In genomic region chr17:47454675-47455074, GRCm38 (mm10) we compare ENCODE assay signal across 10 mouse cellular contexts. TPM values are rescaled to one million over a fixed set of nuclear protein-coding genes. Genes with fewer than 3 reads are reported as not detected.
DNase-seq lines count a peak whose midpoint lies in the region; ATAC-seq lines count a peak whose summit lies in the region.
"Had no signal": no experiment of that assay in that cellular context is flagged by ENCODE, and none has a peak within 500 bp of the region (broad histone marks: within the 10 kb centered on the region; RNA-seq: fewer than 3 reads in every experiment).

No protein-coding gene starts in this region.

- peak; percentile 93 for ATAC-seq in common myeloid progenitor, adult 5-6 weeks (replicated peaks; ENCODE audit: low read depth, poor library complexity, severe bottlenecking)

- peak; percentile 26 for DNase-seq in lung, postnatal 10 days
- no peak for DNase-seq in lung, postnatal 36 days
- DNase-seq in kidney, postnatal 25 days = peak; percentile 68 to 70
- DNase-seq in spleen, postnatal 4 days (ENCODE audit: low spot score in 2 of 2) = peak; percentile 65 to 81
- no peak for DNase-seq in gastrocnemius, postnatal 10 days
- no peak for DNase-seq in urinary bladder, postnatal 25 days (ENCODE audit: low spot score)
- DNase-seq: cerebellum, adult 11-12 months; left cerebral cortex, postnatal 4 days had no signal

RNA-seq across cellular contexts. Expression of gene 1700001C19Rik, which starts 17.5 kb away (rescaled TPM):
- 1.2 TPM in 1 of 2 replicates, not detected in the other for total RNA-seq in common myeloid progenitor, adult 5-6 weeks (2017)
- total RNA-seq in gastrocnemius, postnatal 10 days (2021) = not detected
- total RNA-seq: heart, postnatal 25 days; left cerebral cortex, postnatal 4 days had no signal

RNA-seq across cellular contexts. Expression of gene AI661453, which starts 18.3 kb away (rescaled TPM):
- total RNA-seq in common myeloid progenitor, adult 5-6 weeks (2017) = 0.39 and 0.87 TPM in 2 replicates
- under 1 TPM; 0.47 to 0.50 TPM for total RNA-seq in gastrocnemius, postnatal 10 days (2021)

RNA-seq across cellular contexts. Expression of gene Taf8, which starts 47.4 kb away (rescaled TPM):
- total RNA-seq in common myeloid progenitor, adult 5-6 weeks (2017) = 45.2 and 64.5 TPM in 2 replicates
- 10 to 100 TPM in 1 of 2 experiments, 1 to 10 TPM in 1; 9.8 to 10.2 TPM for total RNA-seq in gastrocnemius, postnatal 10 days (2021)

RNA-seq across cellular contexts. Expression of gene Ccnd3, which starts 50.2 kb away (rescaled TPM):
- 45.1 and 61.9 TPM in 2 replicates for total RNA-seq in common myeloid progenitor, adult 5-6 weeks (2017)
- 100 to 1,000 TPM in 1 of 2 experiments, 10 to 100 TPM in 1; 95.5 to 120 TPM for total RNA-seq in gastrocnemius, postnatal 10 days (2021)

RNA-seq across cellular contexts. Expression of gene Guca1a, which starts 54.3 kb away (rescaled TPM):
- 1.4 TPM in 1 of 2 replicates, not detected in the other for total RNA-seq in common myeloid progenitor, adult 5-6 weeks (2017)
- total RNA-seq in gastrocnemius, postnatal 10 days (2021) = 1 to 10 TPM in 1 of 2 experiments, under 1 TPM in 1; 0.66 to 1.6 TPM

Comparison
In these comparisons a context has a peak if more than half of its experiments do, and no peak if none do; other contexts are left out.
1. DNase-seq: peak in lung, postnatal 10 days (single experiment), kidney, postnatal 25 days (2 of 2) and spleen, postnatal 4 days (2 of 2); none in lung, postnatal 36 days (single experiment), gastrocnemius, postnatal 10 days (single experiment) and urinary bladder, postnatal 25 days (single experiment).